Mouse (Mus musculus) ES-E14 (cell line): ENCODE results near the gene Gm9573. TPM values are rescaled to one million over a fixed set of nuclear protein-coding genes. Genes with fewer than 3 reads are reported as not detected.
A peak's percentile ranks its signal among the peaks of the same experiment; 100 is the strongest.

ENCODE experiments used
- DNase-seq: peaks from one replicate; pipeline ENCODE4 v3.0.0-alpha.2; 2013; ENCODE audit warnings: low read depth, low spot score
- H3K27ac ChIP-seq: 2 replicates; pipeline ENCODE4 v1.5.1; 2012; ENCODE audit warnings: low read depth, mild to moderate bottlenecking, low read length, moderate library complexity, mixed read lengths; ENCODE audit not compliant: poor library complexity, insufficient read depth, severe bottlenecking
- H3K36me3 ChIP-seq: 2 replicates; pipeline ENCODE4 v1.6.1; 2012; ENCODE audit warnings: mild to moderate bottlenecking, low read length, moderate library complexity, mixed read lengths; ENCODE audit not compliant: control insufficient read depth, poor library complexity, insufficient read depth, severe bottlenecking
- H3K4me1 ChIP-seq, 2 experiments: fragments of 150-350 bp in 1 of 2; sonication (generic) in 1 of 2; 2 replicates each; pipeline ENCODE4 v1.6.1; 2012; ENCODE audit warnings: low read length in 2 of 2, mild to moderate bottlenecking in 1 of 2, mixed read lengths in 1 of 2; ENCODE audit not compliant: control insufficient read depth in 2 of 2, insufficient read depth in 2 of 2, poor library complexity in 1 of 2
- H3K4me3 ChIP-seq, 2 experiments: fragments of 150-350 bp in 1 of 2; sonication (generic) in 1 of 2; 2 replicates each; pipeline ENCODE4 v1.5.1; 2012; ENCODE audit warnings: low read length in 2 of 2, low read depth in 1 of 2, mild to moderate bottlenecking in 1 of 2, mixed read lengths in 1 of 2; ENCODE audit not compliant: insufficient read depth in 1 of 2, poor library complexity in 1 of 2, severe bottlenecking in 1 of 2
- H3K9ac ChIP-seq: 2 replicates; pipeline ENCODE4 v1.6.1; 2012; ENCODE audit warnings: low read depth, mild to moderate bottlenecking, low read length, mixed read lengths; ENCODE audit not compliant: poor library complexity, insufficient read depth, severe bottlenecking
- H3K9me3 ChIP-seq: fragments of 150-350 bp; sonication (generic); 2 replicates; pipeline ENCODE4 v1.6.1; 2012; ENCODE audit warnings: low read depth, mild to moderate bottlenecking, low read length; ENCODE audit not compliant: control insufficient read depth, insufficient read depth
- CHD2 ChIP-seq: IDR thresholded peaks from 2 replicates; pipeline ENCODE4 v1.6.1; 2014; ENCODE audit warnings: mild to moderate bottlenecking, low read depth, low read length, inconsistent platforms
- HCFC1 ChIP-seq: IDR thresholded peaks from 2 replicates; pipeline ENCODE4 v1.6.1; 2012; ENCODE audit warnings: low read length, inconsistent platforms, borderline replicate concordance; ENCODE audit not compliant: insufficient read depth
- MAFK ChIP-seq: IDR thresholded peaks from 2 replicates; pipeline ENCODE4 v1.6.1; 2014; ENCODE audit warnings: mild to moderate bottlenecking, low read depth, low read length, inconsistent platforms; ENCODE audit not compliant: insufficient read depth
- ZC3H11A ChIP-seq: IDR thresholded peaks from 2 replicates; pipeline ENCODE4 v1.6.1; 2012; ENCODE audit warnings: low read depth, mild to moderate bottlenecking, inconsistent platforms, low read length, borderline replicate concordance
- ZNF384 ChIP-seq: IDR thresholded peaks from 2 replicates; pipeline ENCODE4 v1.6.1; 2012; ENCODE audit warnings: low read depth, low read length, inconsistent platforms
- in situ Hi-C, 2 experiments: fragments of 600-800 bp; cut with MboI; formaldehyde crosslinking; loops; one replicate each; pipeline ENCODE4 v1.15.1; 2025; ENCODE audit warnings: low sequenced_read_pairs in 2 of 2, inconsistent platforms in 1 of 2; ENCODE audit not compliant: unreplicated experiment in 2 of 2
- total RNA-seq: library from RNA; depleted of rRNA; stranded (reverse); fragments of 300-350 nt; gene quantifications from 2 replicates; pipeline ENCODE4 v1.2.3, GENCODE M21; 2012

Gene Gm9573
- total RNA-seq, 1 experiment: not detected

GRCm38 (mm10) chr17:35601736-35602354, 24.6 kb downstream of the Gm9573 start:
- Histone ChIP-seq H3K9me3 (peaks cover 8% of the 10 kb centered on the region), H3K36me3 (no peaks in the 10 kb centered on the region), H3K4me1 (no peaks in the 10 kb centered on the region), H3K9ac (no peak overlapping the region), H3K4me3 (no peak overlapping the region), H3K27ac (no peak overlapping the region)
- TF ChIP-seq ZC3H11A (no peak), ZNF384 (no peak), MAFK (no peak), HCFC1 (no peak)
- no peak for DNase-seq
- in situ Hi-C loops: no loop called here

- DNase-seq: no peak
- Histone ChIP-seq H3K4me3 (no peak within 1 kb of the TSS), H3K36me3 (no peaks in the 10 kb centered on the region), H3K9ac (no peak within 1 kb of the TSS), H3K27ac (no peak within 1 kb of the TSS; the same call in 1 of the 2 replicates), H3K9me3 (peaks cover 8% of the 10 kb centered on the region), H3K4me1 (no peaks in the 10 kb centered on the region)
- TF ChIP-seq ZNF384: no peak
- TF ChIP-seq ZC3H11A: no peak
- TF ChIP-seq MAFK: no peak
- TF ChIP-seq CHD2: no peak
- TF ChIP-seq HCFC1: no peak
- in situ Hi-C loops: no loop called here
Measured at GRCm38 (mm10) chr17:35601249-35601648, 25.2 kb downstream of the Gm9573 start, which contains the start of gene Sfta2. Sfta2 (plus strand) TSS chr17:35601549.

- H3K9me3 ChIP-seq: no peaks in the 10 kb centered on the region
- no peaks in the 10 kb centered on the region for H3K36me3 ChIP-seq
- H3K4me1 ChIP-seq: peaks cover 10 to 11% of the 10 kb centered on the region in 2 experiments; a peak in 3 of 4 replicates
- no peak for DNase-seq
- in situ Hi-C loops: no loop called here
- no peak overlapping the region for H3K27ac ChIP-seq
- H3K4me3 ChIP-seq: no peak overlapping the region
- no peak overlapping the region for H3K9ac ChIP-seq
- TF ChIP-seq ZNF384: no peak
Measured at GRCm38 (mm10) chr17:35597399-35597798, 29.0 kb downstream of the Gm9573 start.

GRCm38 (mm10) chr17:35594456-35594855, 32.0 kb downstream of the Gm9573 start:
- Histone ChIP-seq H3K4me1 (peaks cover 12 to 24% of the 10 kb centered on the region in 2 experiments; a peak in 3 of 4 replicates), H3K36me3 (no peaks in the 10 kb centered on the region), H3K4me3 (no peak overlapping the region), H3K9ac (no peak overlapping the region), H3K27ac (no peak overlapping the region; the same call in 1 of the 2 replicates), H3K9me3 (no peaks in the 10 kb centered on the region)
- TF ChIP-seq CHD2 (no peak), ZC3H11A (no peak), ZNF384 (no peak)
- no peak for DNase-seq
- in situ Hi-C loops: no loop called here

- no peaks in the 10 kb centered on the region for H3K9me3 ChIP-seq
- no peak overlapping the region for H3K9ac ChIP-seq
- peak overlapping the region; percentile 50; the same call in 1 of the 2 replicates for H3K27ac ChIP-seq
- DNase-seq: no peak
- H3K4me3 ChIP-seq: 0 out of 4 replicates have a peak overlapping the region, but pooled peaks of 1 of the 2 experiments have one; percentile 6
- in situ Hi-C loops: no loop called here
- H3K4me1 ChIP-seq: peaks cover 12 to 24% of the 10 kb centered on the region in 2 experiments; a peak in 3 of 4 replicates
- no peak for TF ChIP-seq CHD2
- TF ChIP-seq MAFK: no peak
- 0 out of 2 replicates have a peak, but pooled peaks have one; percentile 61 for TF ChIP-seq ZNF384
- no peak for TF ChIP-seq ZC3H11A
- TF ChIP-seq HCFC1: no peak
- no peaks in the 10 kb centered on the region for H3K36me3 ChIP-seq
Measured at GRCm38 (mm10) chr17:35593786-35594185, 32.7 kb downstream of the Gm9573 start.
